Mouse (Mus musculus) CD4-positive, CD25-positive, alpha-beta regulatory T cell, adult 4 months (primary cell): ENCODE data around the gene Elovl3. TPM values are rescaled to one million over a fixed set of nuclear protein-coding genes. Genes with fewer than 3 reads are reported as not detected.

ENCODE experiments used
- polyA plus RNA-seq, 2 experiments: library from polyadenylated mRNA; unstranded; fragments of 100-300 nt; shearing (Covaris generic); gene quantifications; one replicate each; pipeline ENCODE4 v1.2.1; 2017

Elovl3 gene
- polyA plus RNA-seq, 2 experiments from 2014 or later, result not detected

Other genes starting within 250 kb of the Elovl3 start
- gene Armh3, start 133.4 kb upstream of the Elovl3 start, polyA plus RNA-seq, result 10 to 100 TPM in 1 of 2 experiments, 1 to 10 TPM in 1; 9.1 to 12.8 TPM
- gene Hps6, start 128.4 kb upstream of the Elovl3 start, polyA plus RNA-seq, result 1 to 10 TPM; 2.6 to 4.7 TPM
- gene Pprc1, start 87.0 kb upstream of the Elovl3 start, polyA plus RNA-seq, result 10 to 100 TPM; 20.3 to 20.4 TPM
- gene Ldb1, start 86.7 kb upstream of the Elovl3 start, polyA plus RNA-seq, result 10 to 100 TPM; 43.6 to 47.2 TPM
- 10 to 100 TPM; 67.5 to 86.6 TPM for gene Nolc1, start 56.0 kb upstream of the Elovl3 start, polyA plus RNA-seq
- not detected for gene Pitx3, start 16.4 kb downstream of the Elovl3 start, polyA plus RNA-seq
- gene Gbf1, start 20.6 kb downstream of the Elovl3 start, polyA plus RNA-seq, result 10 to 100 TPM; 23.8 to 33.5 TPM
- gene Nfkb2, start 172.4 kb downstream of the Elovl3 start, polyA plus RNA-seq, result 10 to 100 TPM; 17.3 to 18.8 TPM
- 1 to 10 TPM; 3.8 to 6.5 TPM for gene Psd, start 195.3 kb downstream of the Elovl3 start, polyA plus RNA-seq
- 1 to 10 TPM; 5.1 TPM for gene Fbxl15, start 196.3 kb downstream of the Elovl3 start, polyA plus RNA-seq
- 10 to 100 TPM; 56.3 to 62.6 TPM for gene Cuedc2, start 206.8 kb downstream of the Elovl3 start, polyA plus RNA-seq
- gene Mfsd13a, start 209.2 kb downstream of the Elovl3 start, polyA plus RNA-seq, result 10 to 100 TPM in 1 of 2 experiments, 1 to 10 TPM in 1; 3.8 to 10.5 TPM
- under 1 TPM in 1 of 2 experiments, not detected in 1; 0.23 TPM for gene 2310034G01Rik, start 218.4 kb downstream of the Elovl3 start, polyA plus RNA-seq